Mouse (Mus musculus) liver, embryonic 14.5 days (tissue): ENCODE measurements around the gene Tfpt. TPM values are rescaled to one million over a fixed set of nuclear protein-coding genes. Genes with fewer than 3 reads are reported as not detected.

Experiments
- ATAC-seq: fragments of 200-750 bp; cut with Nextera tagmentation; 2 replicates; pipeline ENCODE4 v1.8.0; 2017; ENCODE audit warnings: moderate number of reproducible peaks, mild to moderate bottlenecking, moderate library complexity; ENCODE audit not compliant: insufficient read depth
- DNase-seq, 3 experiments: peaks; one replicate each; pipeline ENCODE4 v3.0.0-alpha.2; 2012 to 2013; ENCODE audit warnings: low read depth in 3 of 3, low spot score in 3 of 3
- H3K27ac ChIP-seq: fragments of 300-500 bp; sonication (generic); 2 replicates; pipeline ENCODE4 v1.5.1; 2014; ENCODE audit warnings: moderate library complexity, mild to moderate bottlenecking, control low read depth, inconsistent platforms
- H3K27me3 ChIP-seq: fragments of 300-500 bp; sonication (generic); 2 replicates; pipeline ENCODE4 v1.6.1; 2014; ENCODE audit warnings: mild to moderate bottlenecking, low read length, moderate library complexity; ENCODE audit not compliant: control insufficient read depth, insufficient read depth
- H3K36me3 ChIP-seq: fragments of 300-500 bp; sonication (generic); replicated peaks from 2 replicates; pipeline ENCODE4 v1.6.1; 2014; ENCODE audit warnings: low read depth; ENCODE audit not compliant: control insufficient read depth, insufficient read depth
- H3K4me1 ChIP-seq, 2 experiments: fragments of 200-500 bp in 1 of 2; fragments of 300-500 bp in 1 of 2; sonication (generic) in 1 of 2; replicated peaks; 2 replicates each; pipeline ENCODE4 v1.6.1; 2012 to 2014; ENCODE audit warnings: antibody characterized with exemption in 1 of 2, inconsistent platforms in 1 of 2, low read length in 1 of 2; ENCODE audit not compliant: control insufficient read depth in 2 of 2, insufficient read depth in 2 of 2
- H3K4me2 ChIP-seq: fragments of 300-500 bp; sonication (generic); 2 replicates; pipeline ENCODE4 v1.6.1; 2014; ENCODE audit warnings: low read depth, mild to moderate bottlenecking, control low read depth, moderate library complexity
- H3K4me3 ChIP-seq, 2 experiments: fragments of 200-500 bp in 1 of 2; fragments of 300-500 bp in 1 of 2; sonication (generic) in 1 of 2; 2 replicates each; pipeline ENCODE4 v1.5.1; 2012 to 2014; ENCODE audit warnings: low read depth in 2 of 2, low read length in 2 of 2, mild to moderate bottlenecking in 2 of 2, control low read depth in 1 of 2, inconsistent platforms in 1 of 2, moderate library complexity in 1 of 2; ENCODE audit not compliant: insufficient read depth in 1 of 2
- H3K9ac ChIP-seq: fragments of 300-500 bp; sonication (generic); replicated peaks from 2 replicates; pipeline ENCODE4 v1.6.1; 2014; ENCODE audit warnings: mild to moderate bottlenecking, control low read depth, moderate library complexity
- H3K9me3 ChIP-seq: fragments of 300-500 bp; sonication (generic); 2 replicates; pipeline ENCODE4 v1.6.1; 2016; ENCODE audit warnings: low read length, mixed read lengths; ENCODE audit not compliant: control insufficient read depth
- CTCF ChIP-seq: IDR thresholded peaks from 2 replicates; pipeline ENCODE4 v1.5.1; 2016; ENCODE audit warnings: antibody characterized with exemption, low read depth, control low read depth
- EP300 ChIP-seq: IDR thresholded peaks from 2 replicates; pipeline ENCODE4 v1.6.1; 2016; ENCODE audit warnings: antibody characterized with exemption, low read depth
- WGBS: fragments of 180-500 bp; shearing (Covaris S2); extraction: QIAGEN DNeasy Blood & Tissue Kit; methylation state at CpG from one replicate; pipeline ENCODE4 v1.1.7; 2014; ENCODE audit not compliant: insufficient replicate concordance; 5-methylcytosine and 5-hydroxymethylcytosine counted together
- polyA plus RNA-seq, 2 experiments: library from polyadenylated mRNA; depleted of rRNA in 1 of 2; stranded (reverse) in 1 of 2; unstranded in 1 of 2; fragments of >200 nt; fragmentation: Nextera tagmentation in 1 of 2; extraction: Ambion mirVana in 1 of 2; gene quantifications; 2 replicates each; pipeline versions ENCODE4 v1.2.1 to v1.2.3; 2012 to 2014

The Tfpt gene
- polyA plus RNA-seq, 2 experiments: 7.7 to 10.7 TPM

- peaks cover 20 to 25% of the 10 kb centered on the region in 2 experiments for H3K4me1 ChIP-seq
- H3K4me2 ChIP-seq: peak overlapping the region; percentile 78
- WGBS: under 1% methylated on average over 11 of the region's 11 CpGs
- H3K9me3 ChIP-seq: no peaks in the 10 kb centered on the region
- peak overlapping the region; percentile 88 for H3K27ac ChIP-seq
- TF ChIP-seq EP300 (no peak), CTCF (no peak)
- no peaks in the 10 kb centered on the region for H3K27me3 ChIP-seq
- H3K4me3 ChIP-seq: peak overlapping the region; percentile 57 to 89
- 0 out of 2 replicates have a peak overlapping the region, but pooled peaks have one; percentile 28 for H3K9ac ChIP-seq
- ATAC-seq (no peak), DNase-seq (no peak)
- peaks cover 20% of the 10 kb centered on the region for H3K36me3 ChIP-seq
Observed at GRCm38 (mm10) chr7:3644348-3644671, 14.6 kb upstream of the Tfpt start.

DNA sequence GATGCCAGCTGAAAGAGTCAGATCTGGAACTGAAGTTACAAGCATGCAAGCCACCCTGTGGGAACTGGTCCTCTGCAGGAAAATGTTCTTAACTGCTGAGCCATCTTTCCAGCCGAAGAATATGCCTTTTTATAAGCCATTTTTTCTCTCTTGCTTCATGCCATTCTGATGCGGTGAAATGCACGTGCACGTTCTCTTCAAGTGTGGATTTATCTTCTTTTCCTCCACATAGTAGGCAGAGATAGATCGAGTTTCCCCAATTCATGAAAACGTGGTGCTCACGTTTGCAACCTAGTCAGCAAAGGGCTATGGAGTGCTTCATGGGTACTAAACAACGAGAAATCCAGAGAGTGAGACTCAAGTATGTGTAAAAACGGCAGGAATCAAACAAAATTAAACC lies 14.1 kb upstream of the Tfpt start:
- H3K4me3 ChIP-seq: peak overlapping the region; percentile 57 to 89; a peak in 3 of 4 replicates
- 15% methylated on average over 9 of the region's 9 CpGs for WGBS
- no peak for DNase-seq
- 0 out of 2 replicates have a peak overlapping the region, but pooled peaks have one; percentile 28 for H3K9ac ChIP-seq
- peak overlapping the region; percentile 88 for H3K27ac ChIP-seq
- H3K4me2 ChIP-seq: peak overlapping the region; percentile 78
- no peak for TF ChIP-seq EP300
- TF ChIP-seq CTCF: no peak
- H3K4me1 ChIP-seq: peaks cover 20 to 25% of the 10 kb centered on the region in 2 experiments
- no peak for ATAC-seq
- no peaks in the 10 kb centered on the region for H3K27me3 ChIP-seq
- no peaks in the 10 kb centered on the region for H3K9me3 ChIP-seq
- peaks cover 21% of the 10 kb centered on the region for H3K36me3 ChIP-seq

GRCm38 (mm10) chr7:3643412-3643811 lies 13.7 kb upstream of the Tfpt start:
- 36% methylated on average over 5 of the region's 5 CpGs for WGBS
- peaks cover 21% of the 10 kb centered on the region for H3K36me3 ChIP-seq

DNA sequence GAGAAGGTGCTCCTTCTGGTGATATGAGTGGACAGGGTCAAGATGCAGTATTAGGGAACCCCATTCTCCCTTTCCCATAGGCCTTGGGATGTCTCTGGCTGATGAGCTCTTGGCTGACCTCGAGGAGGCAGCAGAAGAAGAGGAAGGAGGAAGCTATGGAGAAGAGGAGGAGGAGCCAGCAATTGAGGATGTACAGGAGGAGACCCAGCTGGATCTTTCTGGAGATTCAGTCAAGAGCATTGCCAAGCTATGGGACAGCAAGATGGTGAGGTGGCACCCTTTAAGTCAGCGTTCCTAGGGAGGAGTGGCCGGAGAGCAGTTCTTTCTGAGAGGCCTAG lies 718 bp upstream of the Tfpt start:
- H3K4me1 ChIP-seq: peaks cover 7 to 14% of the 10 kb centered on the region in 2 experiments; a peak in 2 of 4 replicates
- peak overlapping the region; percentile 88 to 97 for H3K4me3 ChIP-seq
- no peaks in the 10 kb centered on the region for H3K9me3 ChIP-seq
- H3K9ac ChIP-seq: peak overlapping the region; percentile 80
- H3K4me2 ChIP-seq: peak overlapping the region; percentile 95
- no peak for DNase-seq
- WGBS: 43% methylated on average over 3 of the region's 3 CpGs
- ATAC-seq: peak; percentile 1; the same call in 1 of the 2 replicates
- no peak overlapping the region for H3K27ac ChIP-seq
- peaks cover 22% of the 10 kb centered on the region for H3K36me3 ChIP-seq
- TF ChIP-seq EP300: no peak
- TF ChIP-seq CTCF: no peak
- no peaks in the 10 kb centered on the region for H3K27me3 ChIP-seq

More at GRCm38 (mm10) chr7:3643412-3643811, 13.7 kb upstream of the Tfpt start:
- H3K4me1 ChIP-seq: peaks cover 20 to 25% of the 10 kb centered on the region in 2 experiments
- no peak for ATAC-seq
- H3K4me2 ChIP-seq: peak overlapping the region; percentile 78
- H3K9ac ChIP-seq: no peak overlapping the region
- H3K27ac ChIP-seq: no peak overlapping the region
- TF ChIP-seq EP300: no peak
- no peak for TF ChIP-seq CTCF
- DNase-seq: no peak
- no peak overlapping the region for H3K4me3 ChIP-seq
- no peaks in the 10 kb centered on the region for H3K27me3 ChIP-seq
- H3K9me3 ChIP-seq: no peaks in the 10 kb centered on the region

- WGBS: 32% methylated on average over 4 of the region's 4 CpGs
- H3K27me3 ChIP-seq: no peaks in the 10 kb centered on the region
- no peaks in the 10 kb centered on the region for H3K9me3 ChIP-seq
- H3K4me2 ChIP-seq: peak overlapping the region; percentile 95
- no peak for DNase-seq
- peaks cover 7 to 14% of the 10 kb centered on the region in 2 experiments; a peak in 2 of 4 replicates for H3K4me1 ChIP-seq
- TF ChIP-seq EP300 (no peak), CTCF (no peak)
- H3K36me3 ChIP-seq: peaks cover 13% of the 10 kb centered on the region
- no peak overlapping the region; the same call in 1 of the 2 replicates for H3K27ac ChIP-seq
- H3K4me3 ChIP-seq: peak overlapping the region; percentile 88 to 97
- no peak for ATAC-seq
- peak overlapping the region; percentile 82 for H3K9ac ChIP-seq
Observed at GRCm38 (mm10) chr7:3629030-3629429, 699 bp downstream of the Tfpt start.
